Mouse (Mus musculus) forebrain, embryonic 11.5 days (tissue): Measurements from ENCODE around the gene Cbln1. TPM values are rescaled to one million over a fixed set of nuclear protein-coding genes. Genes with fewer than 3 reads are reported as not detected.
A peak's percentile ranks its signal among the peaks of the same experiment; 100 is the strongest.

Experiments
- ATAC-seq: fragments of 200-750 bp; cut with Nextera tagmentation; replicated peaks from 2 replicates; pipeline ENCODE4 v1.8.0; 2017; ENCODE audit warnings: moderate TSS enrichment; ENCODE audit not compliant: low FRiP score
- DNase-seq: peaks from one replicate; pipeline ENCODE4 v3.0.0-alpha.2; 2017; ENCODE audit warnings: low spot score
- H3K27ac ChIP-seq: fragments of 300-500 bp; sonication (generic); 2 replicates; pipeline ENCODE4 v1.5.1; 2014; ENCODE audit warnings: low read depth, low read length
- H3K27me3 ChIP-seq: fragments of 300-500 bp; sonication (generic); 2 replicates; pipeline ENCODE4 v1.6.1; 2014; ENCODE audit warnings: mild to moderate bottlenecking, low read length, mixed read lengths; ENCODE audit not compliant: control insufficient read depth, insufficient read depth
- H3K36me3 ChIP-seq: fragments of 300-500 bp; sonication (generic); 2 replicates; pipeline ENCODE4 v1.6.1; 2014; ENCODE audit warnings: mild to moderate bottlenecking, low read length, moderate library complexity, mixed read lengths; ENCODE audit not compliant: control insufficient read depth, insufficient read depth
- H3K4me1 ChIP-seq: fragments of 300-500 bp; sonication (generic); replicated peaks from 2 replicates; pipeline ENCODE4 v1.6.1; 2014; ENCODE audit warnings: low read length, mixed read lengths; ENCODE audit not compliant: control insufficient read depth, insufficient read depth
- H3K4me2 ChIP-seq: fragments of 300-500 bp; sonication (generic); 2 replicates; pipeline ENCODE4 v1.6.1; 2014; ENCODE audit warnings: low read depth, mild to moderate bottlenecking, low read length, moderate library complexity, mixed read lengths; ENCODE audit not compliant: severe bottlenecking
- H3K4me3 ChIP-seq: fragments of 300-500 bp; sonication (generic); 2 replicates; pipeline ENCODE4 v1.5.1; 2014; ENCODE audit warnings: low read depth, low read length
- H3K9ac ChIP-seq: fragments of 300-500 bp; sonication (generic); 2 replicates; pipeline ENCODE4 v1.6.1; 2014; ENCODE audit warnings: low read length
- H3K9me3 ChIP-seq: fragments of 300-500 bp; sonication (generic); 2 replicates; pipeline ENCODE4 v1.6.1; 2016; ENCODE audit warnings: low read length, mixed read lengths; ENCODE audit not compliant: control insufficient read depth
- WGBS: fragments of 180-500 bp; shearing (Covaris S2); extraction: QIAGEN DNeasy Blood & Tissue Kit; methylation state at CpG from one replicate; pipeline ENCODE4 v1.1.7; 2014; 5-methylcytosine and 5-hydroxymethylcytosine counted together
- polyA plus RNA-seq: library from polyadenylated mRNA; unstranded; fragments of >200 nt; fragmentation: Nextera tagmentation; extraction: Ambion mirVana; gene quantifications from 2 replicates; pipeline ENCODE4 v1.2.1, GENCODE M21; 2014

Cbln1 gene
- polyA plus RNA-seq, 1 experiment from 2014 or later: 9.9 TPM

- 81% methylated on average over 6 of the region's 6 CpGs for WGBS
- H3K9ac ChIP-seq: no peak overlapping the region
- no peaks in the 10 kb centered on the region for H3K36me3 ChIP-seq
- no peaks in the 10 kb centered on the region for H3K4me1 ChIP-seq
- DNase-seq: no peak
- H3K4me3 ChIP-seq: no peak overlapping the region
- no peaks in the 10 kb centered on the region for H3K9me3 ChIP-seq
- H3K4me2 ChIP-seq: no peak overlapping the region
- no peak overlapping the region for H3K27ac ChIP-seq
- no peak for ATAC-seq
- no peaks in the 10 kb centered on the region for H3K27me3 ChIP-seq
Observed at GRCm38 (mm10) chr8:87497641-87498040, 25.2 kb upstream of the Cbln1 start.

DNA sequence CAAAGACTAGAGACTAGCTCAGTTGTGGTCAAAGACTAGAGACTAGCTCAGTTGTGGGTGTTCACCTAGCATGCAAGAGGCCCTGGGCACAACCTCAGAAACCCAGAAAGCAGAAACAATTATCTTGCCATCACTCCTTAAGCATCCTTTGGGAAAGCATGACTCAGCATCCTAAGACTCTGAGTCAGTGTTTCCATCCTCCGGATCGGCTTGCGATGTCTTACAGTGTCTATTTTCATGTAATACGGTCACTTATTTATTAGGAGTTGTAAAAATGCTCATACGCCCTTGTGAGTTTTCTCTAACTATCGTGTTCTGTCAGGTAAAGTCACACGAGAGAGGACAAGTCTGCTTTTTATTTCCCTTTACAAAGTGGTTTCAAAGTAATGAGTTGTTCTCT is 24.1 kb upstream of the Cbln1 start:
- Histone ChIP-seq H3K4me3 (no peak overlapping the region), H3K4me1 (no peaks in the 10 kb centered on the region), H3K9me3 (no peaks in the 10 kb centered on the region), H3K4me2 (no peak overlapping the region), H3K27me3 (no peaks in the 10 kb centered on the region), H3K27ac (no peak overlapping the region), H3K9ac (no peak overlapping the region), H3K36me3 (no peaks in the 10 kb centered on the region)
- ATAC-seq (no peak), DNase-seq (no peak)
- 93% methylated on average over 7 of the region's 7 CpGs for WGBS

GRCm38 (mm10) chr8:87494862-87495261 is 22.5 kb upstream of the Cbln1 start:
- Histone ChIP-seq H3K27me3 (no peaks in the 10 kb centered on the region), H3K36me3 (no peaks in the 10 kb centered on the region), H3K27ac (no peak overlapping the region), H3K9me3 (no peaks in the 10 kb centered on the region), H3K4me1 (no peaks in the 10 kb centered on the region), H3K4me2 (no peak overlapping the region), H3K4me3 (no peak overlapping the region), H3K9ac (no peak overlapping the region)
- no peak for ATAC-seq
- WGBS: 84% methylated on average over 9 of the region's 9 CpGs
- DNase-seq: no peak

GRCm38 (mm10) chr8:87489841-87490415 is 17.5 kb upstream of the Cbln1 start:
- H3K36me3 ChIP-seq: no peaks in the 10 kb centered on the region

GRCm38 (mm10) chr8:87481396-87481795 is 9.0 kb upstream of the Cbln1 start:
- Histone ChIP-seq H3K4me1 (no peaks in the 10 kb centered on the region), H3K9ac (no peak overlapping the region), H3K4me2 (no peak overlapping the region), H3K4me3 (no peak overlapping the region), H3K36me3 (no peaks in the 10 kb centered on the region), H3K27me3 (no peaks in the 10 kb centered on the region), H3K9me3 (no peaks in the 10 kb centered on the region), H3K27ac (no peak overlapping the region)
- WGBS: 73% methylated on average over 1 of the region's 1 CpGs
- no peak for ATAC-seq
- DNase-seq: peak; percentile 23

More at GRCm38 (mm10) chr8:87489841-87490415, 17.5 kb upstream of the Cbln1 start:
- no peaks in the 10 kb centered on the region for H3K27me3 ChIP-seq
- no peaks in the 10 kb centered on the region for H3K4me1 ChIP-seq
- no peak overlapping the region for H3K9ac ChIP-seq
- no peak overlapping the region for H3K4me2 ChIP-seq
- no peak overlapping the region for H3K27ac ChIP-seq
- DNase-seq (no peak), ATAC-seq (no peak)
- 51% methylated on average over 5 of the region's 5 CpGs for WGBS
- H3K9me3 ChIP-seq: no peaks in the 10 kb centered on the region
- H3K4me3 ChIP-seq: no peak overlapping the region

GRCm38 (mm10) chr8:87478221-87478620 is 5.8 kb upstream of the Cbln1 start:
- no peak for DNase-seq
- H3K27me3 ChIP-seq: peaks cover 10% of the 10 kb centered on the region
- no peaks in the 10 kb centered on the region for H3K9me3 ChIP-seq
- WGBS: 88% methylated on average over 3 of the region's 3 CpGs
- H3K4me1 ChIP-seq: no peaks in the 10 kb centered on the region
- no peaks in the 10 kb centered on the region for H3K36me3 ChIP-seq
- no peak for ATAC-seq
- no peak overlapping the region for H3K27ac ChIP-seq
- no peak overlapping the region for H3K4me2 ChIP-seq
- no peak overlapping the region for H3K4me3 ChIP-seq
- no peak overlapping the region for H3K9ac ChIP-seq

DNA sequence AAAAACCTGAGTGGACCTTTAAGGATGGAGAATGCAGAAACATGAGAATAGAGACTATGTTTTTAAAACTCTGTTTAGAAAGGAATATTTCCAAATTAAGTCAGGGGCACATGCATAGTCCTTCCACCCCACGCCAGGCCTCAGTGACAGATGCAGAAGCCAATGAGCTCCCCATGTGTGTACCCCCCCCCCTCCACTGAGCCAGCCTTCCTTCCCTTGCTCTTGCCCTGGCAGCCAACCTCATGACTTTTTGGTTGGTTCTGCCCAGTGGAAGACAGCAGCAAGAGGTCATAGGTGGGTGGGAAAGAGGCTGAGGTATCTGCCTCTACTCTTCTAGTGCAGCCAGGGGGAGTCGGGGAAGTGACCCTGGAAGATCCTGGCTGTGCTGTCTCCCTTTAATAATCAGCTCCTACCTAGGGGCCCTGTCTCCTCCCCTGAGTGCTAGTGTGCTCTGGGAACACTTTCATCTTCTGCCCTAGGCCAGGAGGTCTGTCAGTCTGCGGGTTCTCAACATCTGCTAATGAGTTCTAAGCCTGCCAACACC is 4.8 kb upstream of the Cbln1 start:
- DNase-seq (no peak), ATAC-seq (no peak)
- Histone ChIP-seq H3K4me1 (no peaks in the 10 kb centered on the region), H3K4me2 (no peak overlapping the region), H3K9ac (no peak overlapping the region), H3K9me3 (no peaks in the 10 kb centered on the region), H3K4me3 (no peak overlapping the region), H3K27ac (no peak overlapping the region), H3K27me3 (peaks cover 12% of the 10 kb centered on the region), H3K36me3 (no peaks in the 10 kb centered on the region)
- 66% methylated on average over 3 of the region's 3 CpGs for WGBS

DNA sequence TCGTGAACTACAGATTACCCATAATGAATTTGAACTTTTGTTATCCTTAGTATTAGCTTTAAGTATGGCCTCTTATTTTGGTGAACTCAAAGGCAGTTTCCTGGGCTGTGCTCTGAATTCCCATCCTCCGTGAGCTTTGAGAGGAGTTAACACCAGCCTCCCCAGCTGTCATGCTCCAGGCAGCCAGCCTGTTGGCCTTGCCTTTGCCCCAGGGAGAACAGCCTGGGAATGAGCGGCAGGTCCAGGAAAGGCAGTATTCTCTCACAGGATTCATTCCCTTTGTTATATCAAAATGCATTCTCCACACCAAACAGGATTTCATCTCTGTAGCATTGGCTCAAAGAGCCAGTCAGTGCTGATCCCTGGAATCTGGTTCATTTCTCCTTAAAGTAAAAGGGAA is 3.1 kb upstream of the Cbln1 start:
- H3K4me3 ChIP-seq: no peak overlapping the region
- H3K36me3 ChIP-seq: no peaks in the 10 kb centered on the region
- H3K4me2 ChIP-seq: no peak overlapping the region
- ATAC-seq (no peak), DNase-seq (no peak)
- peaks cover 6% of the 10 kb centered on the region; the same call in 1 of the 2 replicates for H3K4me1 ChIP-seq
- peaks cover 27% of the 10 kb centered on the region for H3K27me3 ChIP-seq
- WGBS: 51% methylated on average over 3 of the region's 3 CpGs
- no peak overlapping the region for H3K27ac ChIP-seq
- H3K9me3 ChIP-seq: no peaks in the 10 kb centered on the region
- H3K9ac ChIP-seq: no peak overlapping the region

DNA sequence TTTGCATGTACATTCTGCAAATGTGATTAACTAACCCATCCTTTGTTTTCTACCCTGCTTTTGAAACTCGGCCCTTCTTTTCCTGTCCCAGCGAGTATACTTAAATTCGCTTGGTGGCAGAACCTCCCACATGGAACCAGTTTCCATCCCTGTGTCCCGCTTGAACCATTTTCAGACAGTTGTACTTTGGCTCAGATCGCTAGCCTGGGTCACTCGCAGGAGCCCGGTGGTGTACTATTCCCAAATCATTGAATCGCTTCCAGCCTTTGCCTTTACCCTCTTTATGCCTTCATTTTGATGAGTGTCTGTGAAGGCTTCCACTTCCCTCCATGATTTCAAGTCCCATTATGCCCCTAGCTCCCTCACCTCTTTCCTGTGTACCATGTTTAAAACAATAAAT is 2.0 kb upstream of the Cbln1 start:
- Histone ChIP-seq H3K4me3 (no peak overlapping the region), H3K9me3 (no peaks in the 10 kb centered on the region), H3K4me1 (peaks cover 11% of the 10 kb centered on the region; the same call in 1 of the 2 replicates), H3K4me2 (no peak overlapping the region), H3K9ac (no peak overlapping the region), H3K27me3 (peaks cover 32% of the 10 kb centered on the region), H3K36me3 (no peaks in the 10 kb centered on the region), H3K27ac (no peak overlapping the region)
- ATAC-seq (no peak), DNase-seq (no peak)
- WGBS: 70% methylated on average over 8 of the region's 8 CpGs
